Mouse (Mus musculus) hindbrain, embryonic 16.5 days (tissue): ENCODE results near the gene Pcdh15. TPM values are rescaled to one million over a fixed set of nuclear protein-coding genes. Genes with fewer than 3 reads are reported as not detected.

Source experiments
- ATAC-seq: fragments of 200-750 bp; cut with Nextera tagmentation; 2 replicates; pipeline ENCODE4 v1.8.0; 2017; ENCODE audit warnings: moderate TSS enrichment, moderate library complexity
- H3K27ac ChIP-seq: fragments of 300-500 bp; sonication (generic); 2 replicates; pipeline ENCODE4 v1.5.1; 2014; ENCODE audit warnings: low read depth, mild to moderate bottlenecking, control low read depth, low read length, moderate library complexity
- H3K27me3 ChIP-seq: fragments of 300-500 bp; sonication (generic); replicated peaks from 2 replicates; pipeline ENCODE4 v1.6.1; 2014; ENCODE audit warnings: low read length; ENCODE audit not compliant: control insufficient read depth, insufficient read depth
- H3K36me3 ChIP-seq: fragments of 300-500 bp; sonication (generic); 2 replicates; pipeline ENCODE4 v1.6.1; 2014; ENCODE audit warnings: mild to moderate bottlenecking, low read length, moderate library complexity, mixed read lengths; ENCODE audit not compliant: control insufficient read depth, insufficient read depth
- H3K4me1 ChIP-seq: fragments of 300-500 bp; sonication (generic); 2 replicates; pipeline ENCODE4 v1.6.1; 2014; ENCODE audit warnings: low read depth, low read length; ENCODE audit not compliant: control insufficient read depth, insufficient read depth
- H3K4me2 ChIP-seq: fragments of 300-500 bp; sonication (generic); 2 replicates; pipeline ENCODE4 v1.6.1; 2014; ENCODE audit warnings: mild to moderate bottlenecking, low read length, control low read depth, moderate library complexity
- H3K4me3 ChIP-seq: fragments of 300-500 bp; sonication (generic); 2 replicates; pipeline ENCODE4 v1.5.1; 2014; ENCODE audit warnings: mild to moderate bottlenecking, low read length, control low read depth, moderate library complexity
- H3K9ac ChIP-seq: fragments of 300-500 bp; sonication (generic); 2 replicates; pipeline ENCODE4 v1.6.1; 2014; ENCODE audit warnings: low read depth, mild to moderate bottlenecking, control low read depth, low read length, moderate library complexity
- H3K9me3 ChIP-seq: fragments of 300-500 bp; sonication (generic); 2 replicates; pipeline ENCODE4 v1.6.1; 2014; ENCODE audit warnings: mild to moderate bottlenecking, low read length, moderate library complexity; ENCODE audit not compliant: control insufficient read depth
- WGBS: fragments of 180-500 bp; shearing (Covaris S2); extraction: QIAGEN DNeasy Blood & Tissue Kit; methylation state at CpG from one replicate; pipeline ENCODE4 v1.1.7; 2014; 5-methylcytosine and 5-hydroxymethylcytosine counted together
- polyA plus RNA-seq: library from polyadenylated mRNA; unstranded; fragments of >200 nt; fragmentation: Nextera tagmentation; extraction: Ambion mirVana; gene quantifications from 2 replicates; pipeline ENCODE4 v1.2.1, GENCODE M21; 2015

Gene Pcdh15
- polyA plus RNA-seq, 1 experiment from 2014 or later: 14.3 TPM

- no peak overlapping the region for H3K4me3 ChIP-seq
- WGBS: 49% methylated on average over 4 of the region's 4 CpGs
- H3K4me2 ChIP-seq: no peak overlapping the region
- no peak for ATAC-seq
- H3K9ac ChIP-seq: no peak overlapping the region
- no peaks in the 10 kb centered on the region for H3K9me3 ChIP-seq
- H3K27me3 ChIP-seq: no peaks in the 10 kb centered on the region
- no peaks in the 10 kb centered on the region for H3K4me1 ChIP-seq
- H3K36me3 ChIP-seq: no peaks in the 10 kb centered on the region
- H3K27ac ChIP-seq: no peak overlapping the region
Measured at GRCm38 (mm10) chr10:74637040-74637439, 1537.9 kb downstream of the Pcdh15 start.

- Histone ChIP-seq H3K4me2 (no peak overlapping the region), H3K4me3 (no peak overlapping the region), H3K9ac (no peak overlapping the region), H3K36me3 (no peaks in the 10 kb centered on the region), H3K27ac (no peak overlapping the region), H3K27me3 (no peaks in the 10 kb centered on the region), H3K4me1 (no peaks in the 10 kb centered on the region), H3K9me3 (no peaks in the 10 kb centered on the region)
- WGBS: 72% methylated on average over 6 of the region's 6 CpGs
- no peak for ATAC-seq
Measured at GRCm38 (mm10) chr10:74642125-74642524, 1543.0 kb downstream of the Pcdh15 start.

- no peak overlapping the region for H3K4me2 ChIP-seq
- ATAC-seq: no peak
- WGBS: 84% methylated on average over 1 of the region's 1 CpGs
Measured at GRCm38 (mm10) chr10:74663171-74663570, 1564.0 kb downstream of the Pcdh15 start.

DNA sequence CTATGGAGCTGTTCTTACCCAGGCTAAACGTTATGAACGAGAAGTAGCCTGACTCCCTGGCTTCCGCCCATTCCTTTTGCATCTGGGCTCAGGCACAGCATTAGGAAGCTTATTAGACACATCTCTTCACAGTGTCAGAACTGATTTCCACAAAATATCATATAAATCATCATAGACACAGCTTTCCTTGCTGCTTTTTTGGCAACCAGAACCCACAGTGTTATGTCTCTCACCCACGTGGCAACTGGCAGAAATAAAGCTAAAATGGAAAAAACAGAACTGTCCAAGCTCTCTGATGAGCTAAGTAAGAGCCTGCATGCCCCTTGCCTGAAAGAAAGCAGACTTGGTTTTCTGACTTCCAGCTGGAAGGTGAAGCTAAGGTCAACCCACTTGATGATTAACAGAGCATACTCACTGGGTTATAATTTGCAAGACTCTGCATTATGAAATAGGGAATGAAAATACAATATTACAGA lies 1580.9 kb downstream of the Pcdh15 start:
- Histone ChIP-seq H3K27ac (no peak overlapping the region), H3K4me1 (no peaks in the 10 kb centered on the region), H3K9ac (no peak overlapping the region), H3K36me3 (no peaks in the 10 kb centered on the region), H3K4me3 (no peak overlapping the region), H3K9me3 (no peaks in the 10 kb centered on the region), H3K27me3 (no peaks in the 10 kb centered on the region), H3K4me2 (no peak overlapping the region)
- no peak for ATAC-seq
- WGBS: 73% methylated on average over 4 of the region's 4 CpGs

More at GRCm38 (mm10) chr10:74663171-74663570, 1564.0 kb downstream of the Pcdh15 start:
- Histone ChIP-seq H3K4me1 (no peaks in the 10 kb centered on the region), H3K36me3 (no peaks in the 10 kb centered on the region), H3K4me3 (no peak overlapping the region), H3K9ac (no peak overlapping the region), H3K27me3 (no peaks in the 10 kb centered on the region), H3K9me3 (no peaks in the 10 kb centered on the region), H3K27ac (no peak overlapping the region)

DNA sequence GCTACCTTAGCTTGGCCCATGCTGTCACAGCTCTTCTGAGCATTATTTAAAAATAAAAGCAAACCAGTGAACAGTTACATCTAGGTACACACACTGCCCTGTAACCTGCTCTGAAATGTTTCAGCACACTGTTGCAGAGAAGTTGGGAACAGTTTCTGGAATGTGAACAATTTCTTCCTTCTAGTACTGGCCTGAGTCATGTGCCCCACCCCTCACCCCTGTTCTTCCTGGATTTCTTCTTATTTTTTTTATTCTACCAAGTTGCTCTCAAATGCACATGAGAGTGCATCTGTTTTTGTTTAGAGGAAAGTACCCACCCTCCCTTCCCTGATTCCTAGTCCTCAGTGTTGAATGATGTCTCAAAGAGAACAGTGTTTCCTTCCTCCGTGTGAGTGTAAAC lies 1581.4 kb downstream of the Pcdh15 start:
- WGBS: 25% methylated on average over 1 of the region's 1 CpGs
- no peak overlapping the region for H3K9ac ChIP-seq
- no peaks in the 10 kb centered on the region for H3K27me3 ChIP-seq
- no peak overlapping the region for H3K27ac ChIP-seq
- H3K4me1 ChIP-seq: no peaks in the 10 kb centered on the region
- no peak for ATAC-seq
- H3K4me2 ChIP-seq: no peak overlapping the region
- H3K36me3 ChIP-seq: no peaks in the 10 kb centered on the region
- H3K9me3 ChIP-seq: no peaks in the 10 kb centered on the region
- H3K4me3 ChIP-seq: no peak overlapping the region
